Mouse (Mus musculus) heart, postnatal 10 days (tissue): Measurements from ENCODE around the gene Ppard. TPM values are rescaled to one million over a fixed set of nuclear protein-coding genes. Genes with fewer than 3 reads are reported as not detected.
"Not testable (repeated sequence)": the region's sequence is repeated elsewhere in the genome, so short reads cannot be mapped to it uniquely, and the experiment has no call there.

Source experiments
- DNase-seq, 2 experiments: peaks; one replicate each; pipeline ENCODE4 v3.0.0; 2021
- intact Hi-C: fragments of 180-260 bp; cut with DNase I; formaldehyde crosslinking; loops from one replicate; pipeline ENCODE4 v1.15.1; 2025
- total RNA-seq, 2 experiments: library from RNA; stranded (reverse); gene quantifications; 2 replicates each; pipeline ENCODE4 v1.2.3; 2021

Ppard gene
- total RNA-seq, 2 experiments from 2014 or later = 28.0 to 28.8 TPM

- intact Hi-C loops = loop anchor here (10.0 kb wide), 1 partner anchor 302 kb away; no protein-coding TSS in a partner anchor
- DNase-seq = not testable (repeated sequence)
These were observed 10.0 kb upstream of the Ppard start for GRCm38 (mm10) chr17:28222463-28222862.

- intact Hi-C loops = loop anchor here (2.0 to 10.0 kb wide), 2 partner anchors 17 to 301 kb away; partner anchors contain the start of gene Def6
These were observed 8.7 kb upstream of the Ppard start for GRCm38 (mm10) chr17:28223561-28224391.

GRCm38 (mm10) chr17:28224615-28225014 is 7.9 kb upstream of the Ppard start:
- DNase-seq = no peak
- intact Hi-C loops = loop anchor here (2.0 to 10.0 kb wide), 2 partner anchors 18 to 300 kb away; partner anchors contain the start of gene Def6

More at GRCm38 (mm10) chr17:28223561-28224391, 8.7 kb upstream of the Ppard start:
- DNase-seq = peak; percentile 91 to 92

- intact Hi-C loops = loop anchor here (1.0 to 10.0 kb wide), 3 partner anchors 83 to 299 kb away; no protein-coding TSS in a partner anchor
- DNase-seq = peak; percentile 94 to 95
These were observed 6.5 kb upstream of the Ppard start for GRCm38 (mm10) chr17:28226014-28226413.

- no peak for DNase-seq
- intact Hi-C loops = no loop called here
These were observed 2.0 kb upstream of the Ppard start for GRCm38 (mm10) chr17:28230486-28230885.

GRCm38 (mm10) chr17:28231026-28231736 is 1.3 kb upstream of the Ppard start:
- DNase-seq = no peak
- intact Hi-C loops = no loop called here

GRCm38 (mm10) chr17:28233091-28233731 is 711 bp downstream of the Ppard start:
- intact Hi-C loops = no loop called here
- peak; percentile 55 to 61 for DNase-seq

DNA sequence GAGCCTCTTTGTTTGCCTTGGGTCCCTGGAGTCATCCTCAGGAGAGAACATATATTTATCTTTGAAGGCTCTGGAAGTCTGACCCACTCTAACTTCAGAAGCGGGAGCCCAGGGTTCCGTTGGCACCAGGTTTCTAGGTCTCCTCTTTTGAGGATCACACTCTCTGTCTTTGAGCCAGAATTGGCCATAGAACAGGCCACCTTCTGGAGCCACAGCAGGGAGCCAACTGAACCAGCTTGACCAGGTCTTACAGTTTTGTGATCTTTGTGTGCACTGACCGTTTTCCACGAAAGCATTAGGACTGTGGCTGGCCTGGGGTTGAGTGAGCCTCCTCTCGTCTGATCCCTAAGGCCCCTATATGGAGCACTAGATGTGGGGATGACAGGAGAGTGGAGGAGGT is 2.1 kb downstream of the Ppard start:
- no peak for DNase-seq
- intact Hi-C loops = no loop called here

DNA sequence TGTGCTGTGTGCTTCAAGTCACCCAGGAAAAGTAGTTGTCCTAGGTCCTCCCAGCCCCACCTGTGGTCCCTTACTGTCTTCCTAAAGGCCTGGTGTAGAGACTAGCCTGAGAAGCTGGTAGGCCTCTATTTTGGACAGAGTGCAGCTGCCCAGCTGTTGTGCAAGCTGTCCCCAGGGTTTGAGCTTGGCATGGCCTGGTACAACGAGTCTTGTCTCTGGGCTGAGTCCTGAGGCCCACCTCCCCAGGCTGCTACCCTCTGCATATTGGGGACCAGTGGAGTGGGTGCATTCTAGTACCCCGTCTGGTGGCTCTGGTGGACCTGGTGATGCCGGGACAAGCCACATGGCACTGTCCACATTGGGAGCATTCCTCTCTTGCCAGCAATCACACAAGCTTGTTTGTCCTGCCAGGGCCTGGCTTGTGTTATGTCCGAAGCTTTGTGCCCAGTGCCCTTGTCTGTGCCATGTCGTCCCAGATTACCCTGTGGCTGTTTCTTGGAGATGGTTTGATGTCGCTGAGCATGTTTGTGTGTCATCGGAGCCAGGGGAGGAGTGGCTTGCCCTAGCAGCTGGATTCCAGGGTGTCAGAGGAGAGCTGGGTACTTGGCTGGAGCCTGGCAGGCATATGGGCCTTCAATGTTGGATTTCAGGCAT is 3.6 kb downstream of the Ppard start:
- DNase-seq = peak; percentile 61 to 73
- intact Hi-C loops = no loop called here

GRCm38 (mm10) chr17:28236636-28237015 is 4.1 kb downstream of the Ppard start:
- no peak for DNase-seq
- intact Hi-C loops = no loop called here

DNA sequence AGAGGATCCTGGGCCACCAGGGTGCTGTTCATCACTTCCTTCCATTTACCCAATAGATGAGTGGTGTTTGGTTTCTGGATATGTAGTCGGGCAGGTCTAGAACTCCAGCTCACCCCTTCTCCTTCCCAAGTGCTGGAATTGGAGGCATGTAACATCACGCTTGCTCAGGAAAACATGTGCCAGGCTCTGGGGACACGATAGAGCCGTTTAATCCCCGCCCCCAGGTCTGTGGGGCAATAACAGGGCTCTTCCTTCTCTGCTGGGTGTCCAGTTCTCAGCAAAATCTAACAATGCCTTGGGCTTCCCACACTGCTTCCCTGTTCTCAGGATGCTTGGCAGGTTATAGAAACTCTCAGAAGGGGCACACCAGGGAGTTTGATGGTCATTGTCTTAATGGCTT is 4.9 kb downstream of the Ppard start:
- intact Hi-C loops = no loop called here
- no peak for DNase-seq

GRCm38 (mm10) chr17:28237874-28238273 is 5.4 kb downstream of the Ppard start:
- intact Hi-C loops = no loop called here
- no peak for DNase-seq

GRCm38 (mm10) chr17:28240846-28241245 is 8.3 kb downstream of the Ppard start:
- intact Hi-C loops = no loop called here
- DNase-seq = no peak

DNA sequence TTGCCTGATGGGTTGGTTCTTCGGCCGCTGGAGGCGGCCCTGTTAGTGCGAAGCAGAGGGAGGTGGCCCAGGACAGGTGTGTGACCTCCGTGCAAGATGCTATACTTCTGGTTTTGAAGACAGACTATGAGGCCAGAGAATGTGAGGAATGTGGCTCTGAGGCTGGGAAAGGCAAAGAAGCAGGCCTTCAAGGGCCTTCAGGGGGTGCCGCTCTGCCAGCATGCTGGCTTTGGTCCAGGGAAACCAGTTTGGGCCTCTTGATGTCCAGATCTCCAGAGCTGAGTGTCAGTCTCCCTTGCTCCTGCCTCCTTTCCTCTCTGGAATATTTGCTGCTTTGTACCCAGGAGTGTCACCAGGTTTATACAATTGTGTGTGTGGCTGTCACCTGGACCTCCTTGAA is 9.8 kb downstream of the Ppard start:
- intact Hi-C loops = no loop called here
- no peak for DNase-seq

GRCm38 (mm10) chr17:28244214-28244613 is 11.7 kb downstream of the Ppard start:
- no peak for DNase-seq
- intact Hi-C loops = no loop called here

DNA sequence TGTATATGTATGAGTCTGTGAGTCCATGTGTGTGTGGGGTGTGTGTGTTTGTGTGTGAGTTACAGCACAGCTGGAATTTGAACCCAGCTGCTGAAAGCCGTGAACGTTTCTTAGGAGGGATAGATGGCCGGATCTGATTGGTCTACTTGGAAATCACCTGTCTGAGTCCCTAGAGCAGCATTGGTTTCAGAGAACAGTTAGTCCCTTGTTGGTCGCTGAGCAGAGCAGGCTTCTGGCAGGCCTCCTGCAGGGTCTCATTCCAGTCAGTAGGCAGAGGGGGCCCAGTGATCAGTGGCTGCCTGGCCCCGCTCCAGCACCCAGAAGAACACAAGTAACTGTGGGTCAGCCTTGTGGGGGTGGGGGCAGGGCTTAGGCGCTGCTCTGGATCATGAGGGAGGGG is 12.2 kb downstream of the Ppard start:
- intact Hi-C loops = no loop called here

GRCm38 (mm10) chr17:28246640-28247039 is 14.1 kb downstream of the Ppard start:
- DNase-seq = no peak
- intact Hi-C loops = no loop called here

More for the DNA sequence above, 12.2 kb downstream of the Ppard start:
- DNase-seq = no peak

DNA sequence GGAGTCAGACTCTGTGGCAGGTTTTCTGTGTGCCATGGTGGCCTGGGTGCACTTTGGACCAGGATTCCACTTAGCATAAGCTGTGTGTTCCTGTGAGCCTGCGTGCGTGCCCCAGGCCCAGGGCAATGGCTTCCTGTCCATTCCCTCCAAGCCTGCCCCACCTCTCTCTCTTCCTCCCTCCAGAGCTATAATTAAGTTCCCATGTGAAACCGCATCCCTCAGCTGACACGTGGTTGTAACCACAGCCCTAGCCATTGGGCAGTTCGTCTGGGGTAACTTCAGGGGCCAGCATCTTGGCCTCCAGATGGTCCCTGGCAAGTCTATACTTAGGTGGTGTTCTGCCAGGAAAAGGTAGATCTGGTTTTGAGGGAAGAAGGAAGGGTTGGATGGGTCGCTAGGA is 15.1 kb downstream of the Ppard start:
- intact Hi-C loops = no loop called here
- peak; percentile 56 to 58 for DNase-seq

DNA sequence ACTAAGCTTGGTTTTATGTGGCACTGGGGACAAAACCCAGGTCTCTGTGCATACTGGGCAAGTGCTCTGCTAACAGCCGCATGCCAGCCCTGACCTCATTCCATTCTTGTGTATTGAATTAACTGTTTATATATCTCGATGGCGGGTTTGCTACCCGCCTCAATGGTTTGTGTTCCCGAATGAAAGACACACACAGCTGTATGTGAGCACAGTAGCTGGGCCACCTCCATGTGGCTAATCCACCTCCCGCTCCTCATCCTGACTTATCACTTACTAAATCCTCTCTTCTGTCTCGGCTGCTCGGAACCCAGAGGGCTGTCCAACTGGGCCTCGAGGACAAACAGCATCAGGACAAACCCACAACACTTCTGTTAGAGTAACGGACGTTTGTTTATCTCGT is 16.6 kb downstream of the Ppard start:
- intact Hi-C loops = no loop called here
- no peak for DNase-seq

DNA sequence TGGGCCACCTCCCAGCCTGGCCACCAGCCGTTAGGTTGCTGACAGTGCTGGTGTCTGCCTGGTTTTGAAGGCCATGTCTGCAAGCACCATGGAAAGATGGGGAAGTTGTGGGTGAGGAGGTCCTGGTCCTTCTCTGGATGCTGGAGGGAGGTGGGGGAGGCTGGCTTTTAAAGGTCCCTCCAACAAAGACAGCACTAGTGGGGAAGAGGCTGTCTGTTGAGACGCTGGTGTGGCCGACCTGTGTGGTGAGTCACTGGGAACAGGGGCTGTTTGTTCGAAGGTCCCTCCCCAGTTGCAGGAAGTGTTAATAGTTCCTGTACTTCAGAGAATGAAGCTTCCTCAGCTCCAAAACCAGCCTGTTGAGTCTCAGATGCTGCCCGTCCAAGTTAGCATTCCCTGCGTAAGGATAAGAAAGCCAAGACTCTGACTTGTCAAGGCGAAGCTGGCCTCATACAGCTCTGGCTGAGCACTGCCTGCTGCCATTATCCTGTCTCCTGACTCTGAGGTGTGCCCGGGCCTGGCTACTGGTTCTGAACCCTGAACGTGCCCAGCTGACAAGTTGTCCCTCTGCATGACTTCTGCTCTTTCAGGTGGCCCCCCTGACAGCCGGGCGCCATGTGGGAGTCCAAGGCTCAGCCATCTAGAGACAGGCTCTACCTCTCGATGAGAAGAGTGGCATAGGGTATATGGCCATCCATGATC is 19.2 kb downstream of the Ppard start:
- DNase-seq = no peak
- intact Hi-C loops = no loop called here
